Mouse (Mus musculus) hematopoietic stem cell, adult 5-6 weeks (primary cell): ENCODE measurements around the gene Pigyl. TPM values are rescaled to one million over a fixed set of nuclear protein-coding genes. Genes with fewer than 3 reads are reported as not detected.

Experiments used
- ATAC-seq, 2 experiments: fragments of 125-278 bp in 1 of 2; replicated peaks in 1 of 2; 2 replicates each; pipeline ENCODE4 v1.8.0; 2016 to 2017; ENCODE audit warnings: inconsistent platforms in 2 of 2, mild to moderate bottlenecking in 2 of 2, moderate number of reproducible peaks in 2 of 2, low read depth in 1 of 2, moderate TSS enrichment in 1 of 2; ENCODE audit not compliant: low FRiP score in 2 of 2, poor library complexity in 2 of 2, severe bottlenecking in 2 of 2, insufficient read depth in 1 of 2, low TSS enrichment in 1 of 2
- total RNA-seq: library from RNA; stranded (forward); fragments of 172-1452, 232-1000 nt; gene quantifications from 2 replicates; pipeline ENCODE4 v1.2.3, GENCODE M21; 2017

Pigyl gene
- 10.4 and 26.5 TPM in 2 replicates for total RNA-seq

- ATAC-seq, result peak; percentile 96 to 98
Measured at GRCm38 (mm10) chr9:22156497-22157245, at the start of gene Pigyl. Pigyl (plus strand) TSS chr9:22156846.

DNA sequence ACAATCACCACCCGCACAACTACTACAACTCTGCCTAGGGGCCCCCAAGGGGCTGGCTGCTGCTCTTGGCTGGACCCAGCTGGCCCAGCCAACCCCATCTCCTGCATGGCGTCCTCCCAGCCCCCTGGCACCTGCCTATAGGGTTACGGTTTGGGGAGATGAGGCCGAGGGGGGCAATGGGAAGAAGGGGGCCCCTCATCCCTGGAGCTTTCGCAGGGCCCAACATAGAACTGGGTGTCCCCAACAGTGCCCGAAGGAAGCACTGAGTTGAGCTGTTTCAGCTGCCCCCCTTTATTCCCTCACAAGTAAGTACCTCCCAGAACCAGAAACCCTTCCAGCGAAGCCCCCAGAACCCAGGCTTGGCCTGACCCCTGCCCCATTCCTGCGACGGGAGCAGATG, 48.5 kb upstream of the Pigyl start:
- no peak for ATAC-seq

- ATAC-seq, result no peak
Measured at GRCm38 (mm10) chr9:22115635-22116034, 41.0 kb upstream of the Pigyl start.

DNA sequence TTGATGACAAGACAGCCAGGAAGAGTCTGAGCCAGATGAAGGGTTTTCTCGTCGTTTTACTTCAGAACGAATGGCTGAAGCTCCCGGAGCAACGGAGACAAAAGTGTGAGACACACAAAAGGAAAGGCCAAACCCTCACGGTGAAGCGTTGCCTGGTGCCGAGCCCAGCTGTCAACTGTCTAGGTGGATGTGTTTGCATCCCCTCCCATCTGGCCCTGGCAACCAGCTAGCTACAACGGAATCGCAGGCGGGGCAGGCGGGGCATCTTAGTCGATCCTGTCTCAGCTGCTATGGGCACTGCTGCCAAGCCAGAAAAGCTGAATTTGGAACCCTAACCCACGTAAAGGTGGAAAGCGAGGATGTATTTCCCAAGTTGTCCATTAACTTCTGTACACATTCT, 40.6 kb upstream of the Pigyl start:
- no peak for ATAC-seq

GRCm38 (mm10) chr9:22116740-22117426, 39.8 kb upstream of the Pigyl start, which contains the start of gene Elof1:
Elof1 (minus strand) TSS chr9:22117172.
- peak; percentile 88 to 98 for ATAC-seq

- peak; percentile 30 to 41; a peak in 1 of 4 replicates for ATAC-seq
Measured at GRCm38 (mm10) chr9:22117754-22118456, 38.7 kb upstream of the Pigyl start.

DNA sequence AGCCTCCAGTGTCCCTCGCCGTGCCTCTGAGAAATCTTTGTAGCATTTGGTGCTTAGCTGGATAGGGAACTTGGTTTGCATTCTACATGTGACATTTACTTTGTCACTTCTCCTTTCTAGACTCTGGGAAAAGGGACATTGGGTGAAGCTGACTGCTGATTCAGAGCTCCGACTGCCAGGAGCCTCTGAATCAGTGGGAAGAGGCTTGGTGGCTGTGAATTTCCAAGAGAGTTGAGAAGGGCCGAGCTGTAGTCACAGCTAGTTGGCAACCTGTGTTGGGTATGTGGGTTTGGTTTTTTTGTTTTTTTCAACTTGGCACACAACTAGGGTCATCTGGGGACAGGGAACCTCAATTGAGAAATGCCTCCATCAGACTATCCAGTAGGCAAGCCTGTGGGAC, 37.1 kb upstream of the Pigyl start:
- ATAC-seq, result no peak

GRCm38 (mm10) chr9:22121545-22121944, 35.1 kb upstream of the Pigyl start:
- no peak for ATAC-seq

GRCm38 (mm10) chr9:22122005-22122404, 34.6 kb upstream of the Pigyl start:
- ATAC-seq, result no peak

GRCm38 (mm10) chr9:22123069-22123609, 33.5 kb upstream of the Pigyl start:
- no peak for ATAC-seq

- ATAC-seq, result no peak
Measured at GRCm38 (mm10) chr9:22124169-22124568, 32.5 kb upstream of the Pigyl start.

DNA sequence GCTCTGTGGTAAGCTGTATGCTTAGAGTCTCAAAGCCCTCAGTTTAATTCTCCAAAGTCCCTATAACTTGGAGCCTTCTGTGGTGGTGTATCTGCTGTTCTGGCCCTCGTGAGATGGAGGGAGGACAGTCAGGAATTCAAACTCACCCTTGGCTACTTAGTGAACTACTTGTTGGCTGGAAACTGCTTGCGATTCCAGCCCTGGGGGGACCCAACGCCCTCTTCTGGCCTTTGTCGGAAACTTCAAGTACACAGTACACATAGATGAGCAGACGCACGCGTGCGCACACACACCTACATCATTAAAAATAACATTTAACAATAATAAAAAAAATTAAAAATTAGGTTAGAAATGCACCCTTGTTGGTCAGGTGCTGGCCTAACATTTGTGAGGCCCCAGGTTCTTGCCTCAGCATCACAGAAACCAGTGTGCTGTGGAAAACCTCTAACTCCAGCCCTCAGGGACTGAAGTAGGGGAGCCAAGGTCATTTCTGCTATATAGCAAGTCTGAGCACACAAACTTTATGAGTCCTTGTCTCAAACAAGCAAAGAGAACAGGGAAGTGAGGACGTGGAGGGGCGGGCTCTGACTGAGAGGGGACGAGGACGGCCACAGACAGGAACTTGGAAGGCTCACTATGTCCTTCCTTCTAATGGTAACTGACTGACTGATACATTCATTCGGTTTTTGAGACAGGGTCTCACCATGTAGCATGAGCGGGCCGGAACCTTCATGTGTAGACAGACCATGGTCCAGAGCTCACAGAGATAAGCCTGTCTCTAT, 31.2 kb upstream of the Pigyl start:
- ATAC-seq, result peak; percentile 51 to 52; a peak in 2 of 4 replicates

GRCm38 (mm10) chr9:22131226-22131981, 25.2 kb upstream of the Pigyl start:
- ATAC-seq, result peak; percentile 49 to 61

- no peak for ATAC-seq
Measured at GRCm38 (mm10) chr9:22132220-22132619, 24.4 kb upstream of the Pigyl start.

DNA sequence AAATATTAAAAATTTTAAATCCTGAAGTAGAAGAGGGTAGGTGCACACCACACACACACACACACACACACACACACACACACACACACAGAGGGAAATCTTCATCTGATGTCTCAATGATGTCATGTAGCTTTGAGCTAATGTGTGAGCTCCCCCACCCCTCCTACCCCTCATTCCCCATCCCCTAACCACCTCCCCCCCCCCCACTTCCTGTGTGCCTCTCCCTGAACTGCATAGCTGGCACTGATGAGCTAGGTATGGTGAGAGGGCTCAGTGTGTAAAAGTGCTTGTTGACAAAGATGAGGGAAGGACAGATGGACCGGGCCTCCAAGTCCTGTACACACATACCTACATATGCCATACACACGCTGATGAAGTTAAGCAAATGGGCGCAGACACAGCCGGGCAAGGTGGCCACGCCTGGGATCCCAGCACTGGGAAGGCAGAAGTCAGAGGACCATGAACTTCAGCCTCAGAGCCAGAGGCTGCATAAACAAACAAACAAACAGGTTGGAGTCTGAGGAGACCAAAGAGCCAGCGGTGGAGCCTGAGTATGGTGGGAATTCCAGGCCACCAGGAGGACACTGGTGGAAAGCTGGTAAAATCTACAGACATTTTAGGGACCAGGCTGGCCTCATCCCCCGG, 22.3 kb upstream of the Pigyl start:
- ATAC-seq, result no peak

- no peak for ATAC-seq
Measured at GRCm38 (mm10) chr9:22134988-22135643, 21.5 kb upstream of the Pigyl start.
